Mouse (Mus musculus) A20 (cell line): ENCODE data around the gene Pdzrn3.

Source experiments
- DNase-seq: peaks from one replicate; pipeline ENCODE4 v3.0.0-alpha.2; 2011; ENCODE audit warnings: low read depth, low spot score

Pdzrn3 gene

GRCm38 (mm10) chr6:101328514-101328913 is 49.2 kb downstream of the Pdzrn3 start:
- no peak for DNase-seq

- DNase-seq: no peak
Observed at GRCm38 (mm10) chr6:101327741-101328140, 50.0 kb downstream of the Pdzrn3 start.

GRCm38 (mm10) chr6:101327196-101327595 is 50.5 kb downstream of the Pdzrn3 start:
- no peak for DNase-seq

- DNase-seq: no peak
Observed at GRCm38 (mm10) chr6:101325842-101326639, 51.7 kb downstream of the Pdzrn3 start.

GRCm38 (mm10) chr6:101322580-101322979 is 55.1 kb downstream of the Pdzrn3 start:
- no peak for DNase-seq

GRCm38 (mm10) chr6:101320386-101320785 is 57.3 kb downstream of the Pdzrn3 start:
- DNase-seq: no peak

- DNase-seq: no peak
Observed at GRCm38 (mm10) chr6:101319374-101319967, 58.2 kb downstream of the Pdzrn3 start.

- no peak for DNase-seq
Observed at GRCm38 (mm10) chr6:101318530-101318929, 59.2 kb downstream of the Pdzrn3 start.

GRCm38 (mm10) chr6:101311446-101311845 is 66.3 kb downstream of the Pdzrn3 start:
- DNase-seq: no peak

- DNase-seq: no peak
Observed at GRCm38 (mm10) chr6:101310491-101310890, 67.2 kb downstream of the Pdzrn3 start.

- no peak for DNase-seq
Observed at GRCm38 (mm10) chr6:101307964-101308531, 69.6 kb downstream of the Pdzrn3 start.

GRCm38 (mm10) chr6:101306834-101307233 is 70.9 kb downstream of the Pdzrn3 start:
- DNase-seq: no peak

GRCm38 (mm10) chr6:101305543-101305942 is 72.2 kb downstream of the Pdzrn3 start:
- DNase-seq: no peak

- no peak for DNase-seq
Observed at GRCm38 (mm10) chr6:101303959-101304738, 73.5 kb downstream of the Pdzrn3 start.

- no peak for DNase-seq
Observed at GRCm38 (mm10) chr6:101303501-101303900, 74.2 kb downstream of the Pdzrn3 start.

GRCm38 (mm10) chr6:101301154-101301553 is 76.5 kb downstream of the Pdzrn3 start:
- no peak for DNase-seq

- no peak for DNase-seq
Observed at GRCm38 (mm10) chr6:101299434-101299833, 78.3 kb downstream of the Pdzrn3 start.

- no peak for DNase-seq
Observed at GRCm38 (mm10) chr6:101297563-101298520, 79.9 kb downstream of the Pdzrn3 start.

GRCm38 (mm10) chr6:101296997-101297396 is 80.7 kb downstream of the Pdzrn3 start:
- DNase-seq: no peak

- DNase-seq: no peak
Observed at GRCm38 (mm10) chr6:101296280-101296679, 81.4 kb downstream of the Pdzrn3 start.

GRCm38 (mm10) chr6:101293036-101293572 is 84.6 kb downstream of the Pdzrn3 start:
- no peak for DNase-seq
